Mouse (Mus musculus) urinary bladder, postnatal 14 days (tissue): ENCODE measurements around the gene Pdzk1.

Experiments used
- DNase-seq: peaks from one replicate; pipeline ENCODE4 v3.0.0; 2021; ENCODE audit warnings: low spot score

Pdzk1 gene

DNA sequence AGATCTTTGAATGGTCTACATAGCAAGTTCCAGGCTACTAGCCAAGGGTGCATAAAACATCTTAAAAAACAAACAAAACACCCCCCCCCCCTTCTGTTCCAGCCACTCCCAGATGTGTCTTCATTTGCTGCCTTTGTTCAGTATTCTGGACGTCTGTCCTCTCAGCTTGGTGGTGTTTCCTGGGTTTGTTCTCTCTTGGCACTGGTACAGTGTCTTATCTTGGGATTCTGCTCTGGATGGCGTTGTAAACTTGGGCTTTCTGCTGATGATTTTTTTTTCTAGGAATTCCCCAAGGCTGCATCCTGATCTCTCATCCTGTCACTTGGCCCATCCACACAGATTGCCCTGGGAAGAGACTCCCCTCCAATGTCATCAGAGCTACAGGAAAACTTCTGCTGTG lies 7.3 kb downstream of the Pdzk1 start:
- DNase-seq, result no peak

DNA sequence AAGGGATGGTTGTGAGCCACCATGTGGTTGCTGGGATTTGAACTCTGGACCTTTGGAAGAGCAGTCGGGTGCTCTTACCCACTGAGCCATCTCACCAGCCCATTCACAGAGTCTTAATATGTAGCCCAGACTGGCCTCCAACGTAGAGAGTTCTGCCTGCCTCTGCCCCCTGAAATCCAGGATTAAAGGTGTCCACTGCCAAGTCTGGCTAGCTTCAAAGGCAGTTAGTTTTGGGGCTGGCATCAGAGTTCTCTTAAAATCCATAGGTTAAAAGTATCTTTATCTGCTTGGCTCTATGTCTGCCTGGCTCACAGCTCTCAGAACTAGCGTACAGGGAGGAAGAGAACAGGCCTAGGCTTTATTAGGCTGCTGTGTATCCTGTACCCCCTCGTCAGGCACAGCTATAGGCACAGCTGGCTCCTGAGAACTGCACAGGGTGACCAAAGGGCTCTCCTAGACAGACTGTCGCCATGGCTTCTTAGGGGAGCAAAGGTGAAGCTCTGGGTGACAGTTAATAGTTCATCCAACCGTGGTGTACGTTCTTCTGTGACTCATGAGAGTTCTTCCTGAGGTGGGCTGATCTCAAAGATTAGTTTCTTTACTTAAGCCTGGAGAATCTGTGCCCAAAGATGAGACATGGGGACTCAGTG lies 10.0 kb downstream of the Pdzk1 start:
- DNase-seq, result no peak

- DNase-seq, result no peak
Observed at GRCm38 (mm10) chr3:96845191-96845590, 16.1 kb downstream of the Pdzk1 start.

- no peak for DNase-seq
Observed at GRCm38 (mm10) chr3:96845806-96846205, 16.7 kb downstream of the Pdzk1 start.

- no peak for DNase-seq
Observed at GRCm38 (mm10) chr3:96846985-96847384, 17.9 kb downstream of the Pdzk1 start.

DNA sequence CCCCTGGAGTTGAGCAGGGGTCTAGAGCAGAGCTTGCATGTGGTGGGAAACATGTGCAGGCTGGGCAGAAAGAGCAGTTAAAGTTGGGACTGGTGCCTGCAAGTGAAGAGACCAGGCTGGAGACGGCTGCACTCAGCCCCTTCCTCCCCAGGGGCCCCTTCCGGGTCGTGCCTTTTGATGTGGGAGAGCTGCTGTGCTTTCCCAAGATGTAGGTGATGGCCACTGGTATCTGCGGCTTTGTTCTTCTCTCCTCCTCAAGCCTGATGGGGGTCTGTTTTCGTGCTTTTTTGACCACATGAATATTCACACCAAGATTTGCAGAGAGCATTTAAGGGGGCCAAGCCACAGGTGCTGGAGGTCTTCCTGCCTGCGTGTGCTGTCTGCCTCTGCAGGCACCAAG lies 18.6 kb downstream of the Pdzk1 start:
- DNase-seq, result no peak

GRCm38 (mm10) chr3:96848470-96848869 lies 19.4 kb downstream of the Pdzk1 start:
- no peak for DNase-seq

GRCm38 (mm10) chr3:96849168-96849727 lies 20.2 kb downstream of the Pdzk1 start:
- no peak for DNase-seq

- DNase-seq, result no peak
Observed at GRCm38 (mm10) chr3:96852561-96852960, 23.5 kb downstream of the Pdzk1 start.

- DNase-seq, result no peak
Observed at GRCm38 (mm10) chr3:96854376-96854775, 25.3 kb downstream of the Pdzk1 start.

DNA sequence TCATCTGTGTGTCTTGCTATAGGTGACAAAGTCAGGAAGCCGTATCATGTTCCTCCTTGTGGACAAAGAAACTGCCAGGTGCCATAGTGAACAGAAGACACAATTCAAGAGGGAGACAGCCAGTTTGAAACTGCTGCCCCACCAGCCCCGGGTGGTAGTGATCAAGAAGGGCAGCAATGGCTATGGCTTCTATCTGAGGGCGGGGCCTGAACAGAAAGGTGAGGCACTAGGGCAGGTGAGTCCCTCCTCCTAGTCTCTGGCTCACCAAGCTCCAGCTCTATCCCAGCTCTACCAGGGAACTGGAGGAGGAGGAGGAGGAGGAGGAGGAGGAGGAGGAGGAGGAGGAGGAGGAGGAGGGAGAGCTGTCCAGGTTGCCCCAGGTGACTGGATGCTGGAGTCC lies 26.7 kb downstream of the Pdzk1 start:
- DNase-seq, result no peak

GRCm38 (mm10) chr3:96860498-96860897 lies 31.4 kb downstream of the Pdzk1 start:
- no peak for DNase-seq

- no peak for DNase-seq
Observed at GRCm38 (mm10) chr3:96867863-96868262, 38.8 kb downstream of the Pdzk1 start.

- DNase-seq, result no peak
Observed at GRCm38 (mm10) chr3:96868566-96868965, 39.5 kb downstream of the Pdzk1 start.

DNA sequence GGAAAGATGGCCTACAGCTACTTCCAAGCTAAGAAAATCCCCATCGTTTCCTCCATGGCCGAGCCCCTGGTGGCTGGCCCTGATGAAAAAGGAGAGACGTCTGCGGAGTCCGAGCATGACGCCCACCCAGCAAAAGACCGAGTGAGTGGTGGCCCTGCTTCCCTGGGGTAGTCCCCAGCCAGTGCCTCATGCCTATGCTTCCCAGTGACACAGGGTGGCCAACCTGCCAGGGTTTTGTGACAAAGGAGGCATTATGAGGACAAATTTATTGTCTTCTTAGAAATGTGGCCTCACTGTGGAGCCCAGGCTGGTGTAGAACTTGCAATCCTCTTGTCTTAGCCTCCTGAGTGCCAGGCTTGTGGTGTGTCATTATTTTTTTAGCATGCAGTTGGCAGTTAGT lies 40.0 kb downstream of the Pdzk1 start:
- DNase-seq, result no peak

GRCm38 (mm10) chr3:96870270-96870669 lies 41.2 kb downstream of the Pdzk1 start:
- DNase-seq, result no peak

DNA sequence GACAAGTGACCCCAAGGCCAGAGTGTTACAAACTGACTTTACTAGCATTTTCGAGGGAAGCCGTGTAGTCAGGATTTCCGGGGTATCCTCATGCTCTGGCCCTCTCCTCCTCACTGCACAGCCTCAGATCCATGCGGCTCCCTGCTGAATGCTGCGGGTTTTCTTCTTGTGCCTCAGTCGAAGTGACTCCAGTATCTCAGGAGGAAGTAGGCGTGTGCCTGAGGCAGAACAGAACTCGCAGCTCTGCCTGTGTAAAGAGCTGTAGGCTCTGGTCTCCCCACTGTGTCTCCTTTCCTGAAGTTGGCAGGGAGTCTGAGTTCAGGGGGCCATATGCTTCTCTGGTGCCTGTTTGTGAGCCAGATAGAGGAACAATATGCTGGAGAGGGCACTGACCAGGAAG lies 42.0 kb downstream of the Pdzk1 start:
- DNase-seq, result no peak

DNA sequence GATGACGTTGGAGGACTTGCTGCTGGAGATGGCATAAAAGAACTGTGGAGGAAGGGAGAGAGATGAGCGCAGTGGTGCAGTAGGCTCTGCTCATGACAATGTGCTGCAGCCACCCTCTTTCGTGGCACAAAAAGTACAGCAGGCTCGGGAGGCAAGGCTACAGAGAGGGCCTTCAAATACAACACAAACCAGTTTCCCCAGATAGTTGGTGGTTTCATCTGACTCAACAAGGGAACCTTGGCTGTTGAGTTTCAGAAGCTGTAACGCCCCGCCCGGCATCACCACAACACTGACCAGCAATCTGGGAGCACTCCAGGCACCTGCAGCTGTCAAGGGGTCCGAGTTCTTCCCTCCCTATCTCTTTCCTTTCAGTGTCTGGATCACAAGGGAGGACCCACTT lies 43.4 kb downstream of the Pdzk1 start:
- no peak for DNase-seq

DNA sequence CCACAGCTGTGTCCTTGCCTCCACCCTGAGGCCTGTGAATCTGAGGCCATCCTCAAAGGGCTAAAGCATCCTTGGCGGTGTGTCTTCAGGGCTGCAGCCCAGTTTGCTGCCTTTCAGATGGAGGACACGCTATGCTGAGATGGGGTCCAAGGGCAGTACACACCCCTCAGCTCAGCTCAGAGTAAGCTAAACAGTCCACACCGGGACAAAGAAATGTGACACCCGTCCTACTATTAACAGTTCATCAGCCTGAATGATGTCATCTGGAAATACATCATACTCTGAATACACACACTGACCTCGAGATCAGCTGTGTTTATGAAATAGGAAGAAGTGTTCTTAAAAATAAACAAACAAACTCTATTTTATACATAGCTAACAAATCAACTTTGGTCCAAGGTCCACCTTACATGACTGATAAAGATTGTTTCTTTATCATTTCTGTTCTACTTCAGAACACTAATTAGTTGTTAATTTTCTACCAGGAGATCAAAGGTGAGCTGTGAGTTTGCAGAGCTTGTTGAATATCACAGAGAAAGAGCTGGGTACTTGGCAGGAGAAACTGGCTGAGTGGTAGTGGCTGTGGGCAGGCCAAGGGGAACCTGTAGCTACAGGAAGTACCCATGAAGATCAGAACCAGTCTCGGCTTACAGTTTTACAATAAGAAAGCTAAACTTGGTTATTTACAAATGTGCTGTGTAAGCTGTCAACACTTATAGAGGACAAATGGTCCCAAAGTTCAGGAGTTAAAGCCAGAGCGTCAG lies 45.9 kb downstream of the Pdzk1 start:
- no peak for DNase-seq

GRCm38 (mm10) chr3:96879536-96879935 lies 50.5 kb downstream of the Pdzk1 start:
- no peak for DNase-seq

GRCm38 (mm10) chr3:96880385-96880784 lies 51.3 kb downstream of the Pdzk1 start:
- DNase-seq, result no peak

- DNase-seq, result no peak
Observed at GRCm38 (mm10) chr3:96881557-96881956, 52.5 kb downstream of the Pdzk1 start.

DNA sequence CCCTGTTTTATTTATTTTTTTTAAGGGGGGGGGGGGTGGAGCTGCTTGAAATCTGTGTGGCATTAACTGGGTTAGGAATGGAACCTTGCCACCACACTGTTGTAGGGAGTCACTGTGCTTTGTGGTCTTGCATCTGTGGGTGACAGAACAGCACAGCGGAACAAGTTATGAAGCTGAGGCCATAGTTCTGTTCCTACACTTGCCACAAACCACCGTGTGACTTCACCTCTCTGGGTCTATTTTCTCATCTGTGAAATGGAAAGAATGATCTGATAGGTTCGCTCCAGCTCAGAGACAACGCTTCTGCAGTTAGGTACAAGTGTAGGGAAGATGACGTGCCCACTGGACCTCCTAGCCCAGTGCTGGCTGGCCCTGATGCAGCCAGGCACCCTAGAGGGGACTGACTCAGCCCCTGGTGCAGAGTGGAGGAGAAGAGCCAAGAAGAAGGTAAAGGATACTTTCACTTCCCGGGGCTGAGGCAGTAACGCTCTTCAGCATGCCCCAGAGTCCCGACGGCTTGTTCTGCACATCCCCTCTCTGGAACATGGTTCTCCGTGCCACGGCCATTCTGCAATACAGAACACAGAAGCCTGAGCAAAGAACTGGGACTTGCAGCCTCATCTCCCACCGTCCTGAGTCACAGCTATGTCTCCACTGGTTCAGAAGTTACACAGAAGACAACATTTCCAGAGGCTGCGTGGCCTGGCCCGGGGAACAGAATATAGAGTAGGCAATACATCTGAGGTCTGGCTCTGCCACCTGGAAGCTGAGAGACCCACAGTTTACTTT lies 53.2 kb downstream of the Pdzk1 start:
- no peak for DNase-seq
